Mouse (Mus musculus): ENCODE data around the gene Urgcp.

Urgcp gene

GRCm38 (mm10) chr11:5782199-5782944, 20.2 kb upstream of the Urgcp start:
- peak; percentile 35 to 41 for DNase-seq

GRCm38 (mm10) chr11:5780035-5780499, 17.9 kb upstream of the Urgcp start:
- DNase-seq = no peak

GRCm38 (mm10) chr11:5778481-5778880, 16.3 kb upstream of the Urgcp start:
- peak in 1 of 2 experiments; percentile 53 for DNase-seq

GRCm38 (mm10) chr11:5766019-5766418, 3.8 kb upstream of the Urgcp start:
- DNase-seq = no peak

GRCm38 (mm10) chr11:5762633-5762982, 432 bp upstream of the Urgcp start:
- DNase-seq = no peak

GRCm38 (mm10) chr11:5753755-5754154, 8.4 kb downstream of the Urgcp start:
- DNase-seq = no peak

GRCm38 (mm10) chr11:5744951-5745350, 17.2 kb downstream of the Urgcp start:
- no peak for DNase-seq

- DNase-seq = peak; percentile 33 to 66
These were observed 20.1 kb downstream of the Urgcp start for GRCm38 (mm10) chr11:5742106-5742505.

- peak; percentile 86 to 91 for DNase-seq
These were observed 21.1 kb downstream of the Urgcp start for GRCm38 (mm10) chr11:5740965-5741627.

- DNase-seq = peak; percentile 13 to 51
These were observed 21.6 kb downstream of the Urgcp start for GRCm38 (mm10) chr11:5740599-5740964.

- DNase-seq = peak; percentile 72 to 85
These were observed 22.3 kb downstream of the Urgcp start for GRCm38 (mm10) chr11:5739846-5740245.

- peak in 1 of 2 experiments; percentile 22 for DNase-seq
These were observed 23.1 kb downstream of the Urgcp start for GRCm38 (mm10) chr11:5738888-5739632.

GRCm38 (mm10) chr11:5737137-5737536, 25.0 kb downstream of the Urgcp start:
- DNase-seq = peak in 1 of 2 experiments; percentile 21

- DNase-seq = peak in 1 of 2 experiments; percentile 20
These were observed 27.9 kb downstream of the Urgcp start for GRCm38 (mm10) chr11:5734323-5734722.

- no peak for DNase-seq
These were observed 29.8 kb downstream of the Urgcp start for GRCm38 (mm10) chr11:5732401-5732800.

- DNase-seq = no peak
These were observed 32.6 kb downstream of the Urgcp start for GRCm38 (mm10) chr11:5729582-5729981.

GRCm38 (mm10) chr11:5718611-5719354, 43.4 kb downstream of the Urgcp start:
- no peak for DNase-seq

GRCm38 (mm10) chr11:5716938-5717705, 45.1 kb downstream of the Urgcp start:
- DNase-seq = no peak

- no peak for DNase-seq
These were observed 45.9 kb downstream of the Urgcp start for GRCm38 (mm10) chr11:5716246-5716645.

GRCm38 (mm10) chr11:5715630-5716105, 46.5 kb downstream of the Urgcp start, which contains the start of gene Mrps24:
TSS of gene Mrps24 (minus strand) at chr11:5715680.
- DNase-seq = no peak

GRCm38 (mm10) chr11:5715179-5715578, 47.0 kb downstream of the Urgcp start:
- DNase-seq = no peak

All from kidney, postnatal 36 days (tissue).